Mouse (Mus musculus) CH12.LX (cell line): ENCODE measurements at regions not wholly inside any gene's neighbourhood (a gene's known extent, or its start where the extent isn't known, plus 50 kb on each side); places are given as distances from the start of the nearest gene placed in this dataset.

Source experiments
- DNase-seq: peaks from one replicate; pipeline ENCODE4 v3.0.0-alpha.2; 2013; ENCODE audit errors: extremely low read depth
- H3K27ac ChIP-seq: 2 replicates; pipeline ENCODE4 v1.5.1; 2012; ENCODE audit warnings: low read depth, mild to moderate bottlenecking, control low read depth, moderate library complexity; ENCODE audit not compliant: insufficient read depth
- H3K27me3 ChIP-seq: replicated peaks from 2 replicates; pipeline ENCODE3; 2012; ENCODE audit warnings: inconsistent platforms
- H3K36me3 ChIP-seq, 2 experiments: replicated peaks in 1 of 2; 2 replicates each; pipeline versions ENCODE3 to v1.6.1; 2012; ENCODE audit warnings: inconsistent platforms in 1 of 2, low read length in 1 of 2, mild to moderate bottlenecking in 1 of 2, mixed read lengths in 1 of 2, moderate library complexity in 1 of 2; ENCODE audit not compliant: control insufficient read depth in 1 of 2, insufficient read depth in 1 of 2
- H3K4me1 ChIP-seq, 2 experiments: 2 replicates each; pipeline ENCODE4 v1.6.1; 2012; ENCODE audit warnings: inconsistent platforms in 1 of 2, moderate library complexity in 1 of 2; ENCODE audit not compliant: insufficient read depth in 2 of 2, control insufficient read depth in 1 of 2
- H3K4me2 ChIP-seq: 2 replicates; pipeline ENCODE4 v1.6.1; 2012; ENCODE audit warnings: low read depth, mild to moderate bottlenecking, control low read depth; ENCODE audit not compliant: poor library complexity, insufficient read depth, severe bottlenecking
- H3K4me3 ChIP-seq, 3 experiments: fragments of 150-350 bp in 1 of 3; sonication (generic) in 1 of 3; replicated peaks in 1 of 3; 2 replicates each; pipeline versions ENCODE3 to v1.5.1; 2011 to 2012; ENCODE audit warnings: low read depth in 2 of 3, low read length in 2 of 3, mild to moderate bottlenecking in 2 of 3, moderate library complexity in 2 of 3, control low read depth in 1 of 3, improper control_type of control experiment in 1 of 3, inconsistent platforms in 1 of 3, mixed read lengths in 1 of 3; ENCODE audit not compliant: poor library complexity in 1 of 3
- H3K79me2 ChIP-seq: replicated peaks from 2 replicates; pipeline ENCODE4 v1.6.1; 2012; ENCODE audit warnings: mild to moderate bottlenecking, moderate library complexity; ENCODE audit not compliant: control insufficient read depth, poor library complexity, insufficient read depth, severe bottlenecking; ENCODE audit errors: extremely low read depth
- H3K9ac ChIP-seq: 2 replicates; pipeline ENCODE4 v1.6.1; 2012; ENCODE audit warnings: low read depth, mild to moderate bottlenecking, control low read depth, moderate library complexity; ENCODE audit not compliant: insufficient read depth
- H3K9me3 ChIP-seq: replicated peaks from 2 replicates; pipeline ENCODE3; 2012; ENCODE audit warnings: low read length, inconsistent platforms, mixed read lengths
- CHD1 ChIP-seq: IDR thresholded peaks from 2 replicates; pipeline ENCODE4 v1.6.1; 2012; ENCODE audit warnings: low read depth, low read length, improper control_type of control experiment, inconsistent platforms
- ELF1 ChIP-seq: IDR thresholded peaks from 2 replicates; pipeline ENCODE4 v1.6.1; 2014; ENCODE audit warnings: low read depth, mild to moderate bottlenecking, inconsistent platforms, low read length, improper control_type of control experiment
- GABPA ChIP-seq: IDR thresholded peaks from 2 replicates; pipeline ENCODE4 v1.6.1; 2012; ENCODE audit warnings: low read depth, low read length, improper control_type of control experiment, inconsistent platforms; ENCODE audit not compliant: insufficient replicate concordance
- HCFC1 ChIP-seq: IDR thresholded peaks from 2 replicates; pipeline ENCODE4 v1.6.1; 2012; ENCODE audit warnings: low read depth, mild to moderate bottlenecking, inconsistent platforms, low read length, improper control_type of control experiment
- IRF4 ChIP-seq: IDR thresholded peaks from 2 replicates; pipeline ENCODE4 v1.6.1; 2014; ENCODE audit warnings: low read depth, mild to moderate bottlenecking, inconsistent platforms, low read length, improper control_type of control experiment
- KAT2A ChIP-seq: IDR thresholded peaks from 2 replicates; pipeline ENCODE4 v1.6.1; 2012; ENCODE audit warnings: low read length, improper control_type of control experiment, inconsistent platforms; ENCODE audit not compliant: insufficient replicate concordance
- MEF2A ChIP-seq: IDR thresholded peaks from 2 replicates; pipeline ENCODE4 v1.6.1; 2014; ENCODE audit warnings: low read depth, mild to moderate bottlenecking, inconsistent platforms, low read length, improper control_type of control experiment, borderline replicate concordance
- MYC ChIP-seq: IDR thresholded peaks from 2 replicates; pipeline ENCODE4 v1.6.1; 2011; ENCODE audit warnings: low read depth, mild to moderate bottlenecking, improper control_type of control experiment, low read length
- NRF1 ChIP-seq: IDR thresholded peaks from 2 replicates; pipeline ENCODE4 v1.6.1; 2014; ENCODE audit warnings: low read depth, mild to moderate bottlenecking, inconsistent platforms, low read length, improper control_type of control experiment, moderate library complexity
- PAX5 ChIP-seq: IDR thresholded peaks from 2 replicates; pipeline ENCODE4 v1.6.1; 2012; ENCODE audit warnings: low read length, inconsistent platforms, mixed read lengths
- SIN3A ChIP-seq: IDR thresholded peaks from 2 replicates; pipeline ENCODE4 v1.6.1; 2012; ENCODE audit warnings: low read length, improper control_type of control experiment, inconsistent platforms
- SMC3 ChIP-seq: IDR thresholded peaks from 2 replicates; pipeline ENCODE4 v1.6.1; 2011; ENCODE audit warnings: low read depth, low read length, improper control_type of control experiment
- TBP ChIP-seq: conservative IDR thresholded peaks from 2 replicates; pipeline ENCODE4 v1.6.1; 2011; ENCODE audit warnings: low read depth, low read length, improper control_type of control experiment
- TCF12 ChIP-seq: IDR thresholded peaks from 2 replicates; pipeline ENCODE4 v1.6.1; 2014; ENCODE audit warnings: low read depth, mild to moderate bottlenecking, inconsistent platforms, low read length, improper control_type of control experiment
- UBTF ChIP-seq: IDR thresholded peaks from 2 replicates; pipeline ENCODE4 v1.6.1; 2012; ENCODE audit warnings: low read depth, mild to moderate bottlenecking, inconsistent platforms, low read length, improper control_type of control experiment, moderate library complexity
- USF1 ChIP-seq: IDR thresholded peaks from 2 replicates; pipeline ENCODE4 v1.6.1; 2014; ENCODE audit warnings: low read depth, mild to moderate bottlenecking, inconsistent platforms, low read length, improper control_type of control experiment
- USF2 ChIP-seq: conservative IDR thresholded peaks from 2 replicates; pipeline ENCODE4 v1.6.1; 2011; ENCODE audit warnings: low read depth, low read length, improper control_type of control experiment
- ZKSCAN1 ChIP-seq: IDR thresholded peaks from 2 replicates; pipeline ENCODE4 v1.6.1; 2012; ENCODE audit warnings: low read depth, inconsistent platforms, low read length, improper control_type of control experiment, borderline replicate concordance
- dilution Hi-C: fragments of 300-500 bp; cut with MboI; formaldehyde crosslinking; loops from 2 replicates; pipeline ENCODE4 v1.14.3; 2020; ENCODE audit warnings: low sequenced_read_pairs; ENCODE audit not compliant: extremely low pct_unique_long_range_greater_than_20kb, extremely low pct_ligation_motif_present
- in situ Hi-C: fragments of 300-500 bp; cut with MboI; formaldehyde crosslinking; loops from 3 replicates; pipeline ENCODE4 v1.14.3; 2019; ENCODE audit warnings: low sequenced_read_pairs, low pct_ligation_motif_present, low pct_unique_long_range_greater_than_20kb, mixed read lengths

GRCm38 (mm10) chr2:138703943-138704541, 447.7 kb downstream of the Btbd3 start:
- in situ Hi-C loops = no loop called here
- H3K36me3 ChIP-seq = no peaks in the 10 kb centered on the region
- DNase-seq = no peak
- no peak overlapping the region for H3K4me2 ChIP-seq
- H3K79me2 ChIP-seq = no peaks in the 10 kb centered on the region
- H3K9ac ChIP-seq = no peak overlapping the region
- H3K27ac ChIP-seq = no peak overlapping the region
- dilution Hi-C loops = no loop called here
- H3K4me3 ChIP-seq = no peak overlapping the region
- no peaks in the 10 kb centered on the region for H3K27me3 ChIP-seq
- TF ChIP-seq CHD1 (no peak), TBP (no peak), UBTF (no peak), ELF1 (no peak), TCF12 (no peak), PAX5 (no peak), USF1 (no peak), GABPA (no peak), ZKSCAN1 (no peak), USF2 (no peak), SIN3A (no peak), MEF2A (no peak), KAT2A (no peak), SMC3 (no peak)
- H3K4me1 ChIP-seq = no peaks in the 10 kb centered on the region
- peaks cover 39% of the 10 kb centered on the region for H3K9me3 ChIP-seq

- H3K27ac ChIP-seq = no peak overlapping the region
- dilution Hi-C loops = no loop called here
- no peak for DNase-seq
- peaks cover 41% of the 10 kb centered on the region for H3K9me3 ChIP-seq
- no peaks in the 10 kb centered on the region for H3K4me1 ChIP-seq
- H3K27me3 ChIP-seq = no peaks in the 10 kb centered on the region
- H3K4me3 ChIP-seq = no peak overlapping the region
- H3K9ac ChIP-seq = no peak overlapping the region
- H3K36me3 ChIP-seq = no peaks in the 10 kb centered on the region
- no peak overlapping the region for H3K4me2 ChIP-seq
- TF ChIP-seq MYC = no peak
- no peak for TF ChIP-seq NRF1
- TF ChIP-seq IRF4 = no peak
- no peak for TF ChIP-seq USF1
- no peak for TF ChIP-seq HCFC1
- H3K79me2 ChIP-seq = no peaks in the 10 kb centered on the region
- in situ Hi-C loops = no loop called here
Measured at GRCm38 (mm10) chr2:138708763-138709162, 452.4 kb downstream of the Btbd3 start.
